Mouse (Mus musculus) forebrain, embryonic 16.5 days (tissue): ENCODE measurements at regions not wholly inside any gene's neighbourhood (a gene's known extent, or its start where the extent isn't known, plus 50 kb on each side); places are given as distances from the start of the nearest gene placed in this dataset.

Source experiments
- ATAC-seq: fragments of 200-750 bp; cut with Nextera tagmentation; 2 replicates; pipeline ENCODE4 v1.8.0; 2017; ENCODE audit warnings: mild to moderate bottlenecking, moderate library complexity
- H3K27ac ChIP-seq: fragments of 300-500 bp; sonication (generic); 2 replicates; pipeline ENCODE4 v1.5.1; 2014; ENCODE audit warnings: low read length, control low read depth
- H3K27me3 ChIP-seq: fragments of 300-500 bp; sonication (generic); replicated peaks from 2 replicates; pipeline ENCODE4 v1.6.1; 2014; ENCODE audit warnings: low read length; ENCODE audit not compliant: control insufficient read depth, insufficient read depth
- H3K36me3 ChIP-seq: fragments of 300-500 bp; sonication (generic); 2 replicates; pipeline ENCODE4 v1.6.1; 2014; ENCODE audit not compliant: control insufficient read depth, insufficient read depth
- H3K4me1 ChIP-seq: fragments of 300-500 bp; sonication (generic); replicated peaks from 2 replicates; pipeline ENCODE4 v1.6.1; 2014; ENCODE audit warnings: low read length; ENCODE audit not compliant: control insufficient read depth, insufficient read depth
- H3K4me2 ChIP-seq: fragments of 300-500 bp; sonication (generic); 2 replicates; pipeline ENCODE4 v1.6.1; 2014; ENCODE audit warnings: mild to moderate bottlenecking, low read length, control low read depth
- H3K4me3 ChIP-seq: fragments of 300-500 bp; sonication (generic); replicated peaks from 2 replicates; pipeline ENCODE4 v1.5.1; 2014; ENCODE audit warnings: mild to moderate bottlenecking, low read length, control low read depth
- H3K9ac ChIP-seq: fragments of 300-500 bp; sonication (generic); replicated peaks from 2 replicates; pipeline ENCODE4 v1.6.1; 2014; ENCODE audit warnings: low read depth, low read length, control low read depth
- H3K9me3 ChIP-seq: fragments of 300-500 bp; sonication (generic); 2 replicates; pipeline ENCODE4 v1.6.1; 2016; ENCODE audit warnings: low read length; ENCODE audit not compliant: control insufficient read depth
- WGBS: fragments of 180-500 bp; shearing (Covaris S2); extraction: QIAGEN DNeasy Blood & Tissue Kit; methylation state at CpG from one replicate; pipeline ENCODE4 v1.1.7; 2014; 5-methylcytosine and 5-hydroxymethylcytosine counted together

DNA sequence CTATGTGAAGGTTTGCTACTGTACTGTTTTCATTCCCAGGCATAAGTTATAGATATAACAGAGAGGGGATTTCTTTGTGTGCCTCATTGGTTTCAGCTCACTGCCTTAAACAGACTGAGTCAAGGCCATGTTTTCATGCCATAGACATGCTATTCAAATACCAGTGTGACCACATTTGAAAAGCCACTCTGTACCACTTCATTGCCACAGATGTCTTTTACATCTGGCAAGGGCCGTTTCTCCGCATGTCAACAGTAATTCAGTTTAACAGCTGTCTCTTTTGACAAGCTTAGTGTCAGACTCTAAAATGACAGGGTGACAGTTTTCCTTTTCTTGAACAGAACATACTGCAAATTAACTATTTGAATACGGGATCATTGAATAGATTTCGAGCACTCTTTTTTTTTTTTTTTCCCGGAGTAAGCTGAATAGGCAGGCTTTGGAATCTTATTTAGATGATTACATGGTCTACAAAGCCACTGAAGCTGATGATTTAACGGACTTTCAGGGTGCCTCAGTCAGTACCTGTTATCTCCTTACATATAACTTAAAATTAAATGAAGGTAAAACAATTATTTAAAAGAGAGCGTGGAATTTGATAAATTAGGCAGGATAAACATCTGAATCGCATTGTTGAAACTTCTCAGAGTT is 229.4 kb upstream of the Pou3f4 start:
- WGBS: 47% methylated on average over 8 of the region's 8 CpGs
- Histone ChIP-seq H3K27me3 (no peaks in the 10 kb centered on the region), H3K27ac (no peak overlapping the region; the same call in 1 of the 2 replicates), H3K9ac (no peak overlapping the region), H3K4me1 (no peaks in the 10 kb centered on the region), H3K4me2 (no peak overlapping the region), H3K4me3 (no peak overlapping the region), H3K9me3 (no peaks in the 10 kb centered on the region), H3K36me3 (no peaks in the 10 kb centered on the region)
- peak; percentile 91 for ATAC-seq
